Mouse (Mus musculus): ENCODE measurements at regions not wholly inside any gene's neighbourhood (a gene's known extent, or its start where the extent isn't known, plus 50 kb on each side); places are given as distances from the start of the nearest gene placed in this dataset.
"Not testable (repeated sequence)": the region's sequence is repeated elsewhere in the genome, so short reads cannot be mapped to it uniquely, and the experiment has no call there.

- no peaks in the 10 kb centered on the region for H3K27me3 ChIP-seq
- CTCF ChIA-PET, result interaction anchor here (0.8 to 1.4 kb wide), 2 partner anchors 20 to 70 kb away, joined by 3 read pairs; no protein-coding TSS in a partner anchor
- no peak for TF ChIP-seq CTCF (IDR thresholded peaks at IDR 0.05)
- ATAC-seq, result no peak
- DNase-seq (ENCODE audit: low read depth, low spot score), result no peak
- in situ Hi-C loops (cut with MboI; ENCODE audit: low pct_unique_long_range_greater_than_20kb), result no loop called here
- POLR2A ChIA-PET, result no interaction called here
Observed at GRCm38 (mm10) chr3:8006708-8007395, 1386.6 kb upstream of the 1700008P02Rik start.

- no peak for ATAC-seq
- TF ChIP-seq CTCF (IDR thresholded peaks at IDR 0.05), result no peak
- CTCF ChIA-PET, result interaction anchor here (1.4 kb wide), 1 partner anchor 18 kb away, joined by 4 read pairs; no protein-coding TSS in a partner anchor
- in situ Hi-C loops (cut with MboI; ENCODE audit: low pct_unique_long_range_greater_than_20kb), result no loop called here
- no peaks in the 10 kb centered on the region for H3K27me3 ChIP-seq
- DNase-seq (ENCODE audit: low read depth, low spot score), result no peak
- POLR2A ChIA-PET, result no interaction called here
Observed at GRCm38 (mm10) chr3:8006273-8006672, 1386.0 kb upstream of the 1700008P02Rik start.

DNA sequence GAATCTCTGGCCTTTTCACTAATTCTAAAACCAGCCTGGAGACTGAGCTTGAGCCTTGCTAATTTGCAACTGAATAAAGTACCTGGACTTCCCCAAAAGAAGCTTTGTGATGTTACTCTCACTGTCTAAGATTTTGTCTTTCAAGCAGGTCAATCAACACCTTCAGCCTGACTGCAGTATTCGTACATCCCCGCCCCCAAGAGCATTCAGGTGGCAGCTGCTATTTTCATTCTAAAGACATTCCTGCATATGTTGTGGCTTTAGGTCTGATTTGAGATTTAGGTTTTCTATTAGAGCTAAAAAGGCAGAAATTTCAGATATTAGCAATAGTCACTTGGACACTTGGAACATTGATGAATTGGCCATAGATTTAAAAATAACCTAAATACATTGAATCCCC, 1385.4 kb upstream of the 1700008P02Rik start:
- ATAC-seq; POLR2A ChIA-PET; in situ Hi-C loops (cut with MboI; ENCODE audit: low pct_unique_long_range_greater_than_20kb): not testable (repeated sequence)

DNA sequence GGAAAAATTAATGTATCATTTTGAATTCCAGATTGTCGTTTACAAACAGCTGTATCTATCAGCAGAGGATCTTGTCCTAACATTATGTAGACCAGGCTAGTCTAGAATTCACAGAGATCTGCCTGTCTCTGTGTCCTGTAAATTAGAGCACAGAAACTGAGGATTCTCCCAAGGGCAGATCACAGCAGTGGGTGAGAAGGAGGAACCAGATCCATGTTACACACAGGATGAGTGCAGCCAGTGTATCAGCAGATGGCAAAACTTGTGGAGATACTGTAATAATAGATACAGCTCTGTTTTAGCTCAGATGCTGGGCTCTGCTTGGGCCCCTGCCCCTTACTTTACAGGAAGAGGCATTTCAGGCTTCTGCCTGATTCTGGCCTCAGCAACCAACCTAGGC, 1384.0 kb upstream of the 1700008P02Rik start:
- ChIA-PET POLR2A (interaction anchor here (0.5 kb wide), 1 partner anchor 33 kb away, joined by 3 read pairs; no protein-coding TSS in a partner anchor), CTCF (interaction anchor here (1.8 kb wide), 1 partner anchor 13 kb away, joined by 5 read pairs; no protein-coding TSS in a partner anchor)
- H3K27me3 ChIP-seq, result no peaks in the 10 kb centered on the region
- ATAC-seq, result no peak
- in situ Hi-C loops (cut with MboI; ENCODE audit: low pct_unique_long_range_greater_than_20kb), result no loop called here
- TF ChIP-seq CTCF (IDR thresholded peaks at IDR 0.05), result no peak
- no peak for DNase-seq (ENCODE audit: low read depth, low spot score)

More for the DNA sequence above, 1385.4 kb upstream of the 1700008P02Rik start:
- DNase-seq (ENCODE audit: low read depth, low spot score); H3K27me3 ChIP-seq: not testable (repeated sequence)
- CTCF ChIA-PET, result interaction anchor here (1.4 kb wide), 1 partner anchor 18 kb away, joined by 4 read pairs; no protein-coding TSS in a partner anchor

DNA sequence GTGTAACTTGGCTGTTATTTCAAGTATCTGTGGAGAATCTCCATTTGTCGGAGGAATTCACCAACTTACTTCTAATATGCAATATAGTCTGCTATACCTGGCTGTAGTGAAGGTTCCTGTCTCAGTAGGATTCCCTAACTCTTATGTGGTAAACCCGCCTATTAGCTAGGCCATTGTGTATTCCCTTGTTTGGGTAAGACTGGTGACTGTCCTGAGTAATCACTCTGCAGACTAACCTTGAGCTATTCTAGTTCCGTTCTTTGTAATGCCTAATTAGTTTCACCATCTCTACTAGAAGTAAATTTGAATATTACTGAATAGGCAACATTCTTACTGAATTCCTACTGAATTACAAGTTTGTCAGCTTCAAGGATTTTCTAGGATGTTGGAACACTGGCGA, 1380.8 kb upstream of the 1700008P02Rik start:
- no peaks in the 10 kb centered on the region for H3K27me3 ChIP-seq
- TF ChIP-seq CTCF (IDR thresholded peaks at IDR 0.05), result no peak
- in situ Hi-C loops (cut with MboI; ENCODE audit: low pct_unique_long_range_greater_than_20kb), result no loop called here
- ATAC-seq (no peak), DNase-seq (ENCODE audit: low read depth, low spot score) (no peak)
- CTCF ChIA-PET, result no interaction called here
- POLR2A ChIA-PET, result no interaction called here

DNA sequence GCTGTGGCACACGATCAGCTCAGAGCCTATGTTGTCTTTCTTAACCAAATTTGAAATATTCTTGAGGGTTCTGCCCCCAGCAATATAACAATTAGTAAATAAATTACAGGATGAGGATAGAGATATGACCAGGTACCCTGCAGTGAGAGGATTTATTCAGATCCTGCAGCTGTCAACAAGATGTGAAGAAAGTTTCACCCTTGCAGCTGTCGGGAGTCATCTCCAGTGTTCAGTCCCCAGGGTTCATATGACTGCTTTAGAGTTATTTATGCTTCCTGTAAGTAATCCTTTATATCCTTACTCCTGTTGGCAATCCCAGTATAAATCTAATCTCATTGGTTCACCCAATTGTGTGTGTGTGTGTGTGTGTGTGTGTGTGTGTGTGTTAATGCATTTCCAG, 1372.1 kb upstream of the 1700008P02Rik start:
- DNase-seq (ENCODE audit: low read depth, low spot score), result no peak
- no peak for ATAC-seq
- in situ Hi-C loops (cut with MboI; ENCODE audit: low pct_unique_long_range_greater_than_20kb), result no loop called here
- no peak for TF ChIP-seq CTCF (IDR thresholded peaks at IDR 0.05)
- CTCF ChIA-PET, result interaction anchor here (1.2 kb wide), 1 partner anchor 11 kb away, joined by 5 read pairs; no protein-coding TSS in a partner anchor
- H3K27me3 ChIP-seq, result no peaks in the 10 kb centered on the region
- POLR2A ChIA-PET, result no interaction called here

DNA sequence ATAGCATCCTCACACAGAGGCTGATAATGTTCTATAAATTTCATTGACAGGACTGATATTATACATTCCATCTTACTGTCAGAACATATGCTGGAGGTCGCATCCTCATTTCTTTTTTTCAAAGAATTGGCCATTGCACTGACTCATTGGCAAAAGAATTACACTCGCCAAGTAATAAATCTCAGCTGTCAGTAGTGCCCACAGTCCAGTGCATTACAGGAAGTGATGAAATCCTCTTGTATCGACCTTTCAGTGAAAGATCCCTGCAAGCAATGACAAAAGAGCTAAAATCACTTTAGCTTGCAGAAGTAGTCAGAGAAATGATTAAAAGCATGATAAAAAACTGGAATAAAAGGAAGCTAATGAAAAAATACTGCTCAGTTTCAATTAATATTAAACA, 1353.0 kb upstream of the 1700008P02Rik start:
- ATAC-seq (no peak), DNase-seq (ENCODE audit: low read depth, low spot score) (no peak)
- POLR2A ChIA-PET, result no interaction called here
- no peak for TF ChIP-seq CTCF (IDR thresholded peaks at IDR 0.05)
- CTCF ChIA-PET, result interaction anchor here (2.8 kb wide), 1 partner anchor 13 kb away, joined by 17 read pairs; no protein-coding TSS in a partner anchor
- in situ Hi-C loops (cut with MboI; ENCODE audit: low pct_unique_long_range_greater_than_20kb), result no loop called here
- no peaks in the 10 kb centered on the region for H3K27me3 ChIP-seq

GRCm38 (mm10) chr3:7953911-7954310, 1333.7 kb upstream of the 1700008P02Rik start:
- POLR2A ChIA-PET, result no interaction called here

GRCm38 (mm10) chr3:7943646-7944381, 1323.6 kb upstream of the 1700008P02Rik start:
- peak; percentile 47 for DNase-seq (ENCODE audit: low read depth, low spot score)
- in situ Hi-C loops (cut with MboI; ENCODE audit: low pct_unique_long_range_greater_than_20kb), result no loop called here
- TF ChIP-seq CTCF (IDR thresholded peaks at IDR 0.05), result no peak
- peak; percentile 71 for ATAC-seq
- H3K27me3 ChIP-seq, result peaks cover 3% of the 10 kb centered on the region
- ChIA-PET POLR2A (no interaction called here), CTCF (no interaction called here)

More at GRCm38 (mm10) chr3:7953911-7954310, 1333.7 kb upstream of the 1700008P02Rik start:
- no peaks in the 10 kb centered on the region for H3K27me3 ChIP-seq
- ATAC-seq (no peak), DNase-seq (ENCODE audit: low read depth, low spot score) (no peak)
- in situ Hi-C loops (cut with MboI; ENCODE audit: low pct_unique_long_range_greater_than_20kb), result no loop called here
- CTCF ChIA-PET, result interaction anchor here (1.7 to 1.9 kb wide), 2 partner anchors 10 to 13 kb away, joined by 4 read pairs; no protein-coding TSS in a partner anchor
- no peak for TF ChIP-seq CTCF (IDR thresholded peaks at IDR 0.05)
